Mouse (Mus musculus): ENCODE measurements around the gene Lpar2. TPM values are rescaled to one million over a fixed set of nuclear protein-coding genes. Genes with fewer than 3 reads are reported as not detected.

Gene Lpar2
- polyA plus RNA-seq, 1 experiment from 2014 or later: 1.8 TPM

GRCm38 (mm10) chr8:69808094-69808863 is 13.9 kb upstream of the Lpar2 start, which contains the start of gene Gmip:
TSS of gene Gmip (plus strand) at chr8:69808679.
- Histone ChIP-seq H3K36me3 (replicated peaks; ENCODE audit: control insufficient read depth, insufficient read depth, low read depth, low read length) (peaks cover 11% of the 10 kb centered on the region), H3K27ac (replicated peaks; ENCODE audit: low read depth, low read length) (no peak within 1 kb of the TSS)

GRCm38 (mm10) chr8:69808864-69809403 is 13.3 kb upstream of the Lpar2 start:
- Histone ChIP-seq H3K36me3 (replicated peaks; ENCODE audit: control insufficient read depth, insufficient read depth, low read depth, low read length) (peaks cover 7% of the 10 kb centered on the region), H3K9ac (replicated peaks; ENCODE audit: low read length) (peak overlapping the region; percentile 59), H3K9me3 (replicated peaks; ENCODE audit: control insufficient read depth, low read length) (no peaks in the 10 kb centered on the region), H3K4me1 (ENCODE audit: control insufficient read depth, insufficient read depth, low read length) (peaks cover 2% of the 10 kb centered on the region; the same call in 1 of the 2 replicates), H3K4me2 (ENCODE audit: low read depth, low read length) (peak overlapping the region; percentile 86), H3K27ac (replicated peaks; ENCODE audit: low read depth, low read length) (no peak overlapping the region), H3K27me3 (ENCODE audit: control insufficient read depth, insufficient read depth, low read length) (no peaks in the 10 kb centered on the region), H3K4me3 (ENCODE audit: low read depth, low read length) (peak overlapping the region; percentile 43)
- ATAC-seq (replicated peaks; ENCODE audit: insufficient number of reproducible peaks, low FRiP score, low TSS enrichment, low read depth) (peak; percentile 46), DNase-seq (ENCODE audit: low spot score) (peak; percentile 39)
- 2% methylated on average over 23 of the region's 23 CpGs for WGBS

More at GRCm38 (mm10) chr8:69808094-69808863, 13.9 kb upstream of the Lpar2 start, which contains the start of gene Gmip:
- peaks cover 2% of the 10 kb centered on the region; the same call in 1 of the 2 replicates for H3K4me1 ChIP-seq (ENCODE audit: control insufficient read depth, insufficient read depth, low read length)
- ATAC-seq (replicated peaks; ENCODE audit: insufficient number of reproducible peaks, low FRiP score, low TSS enrichment, low read depth): peak; percentile 67
- H3K27me3 ChIP-seq (ENCODE audit: control insufficient read depth, insufficient read depth, low read length): no peaks in the 10 kb centered on the region
- peak within 1 kb of the TSS; percentile 86 for H3K4me2 ChIP-seq (ENCODE audit: low read depth, low read length)
- H3K9me3 ChIP-seq (replicated peaks; ENCODE audit: control insufficient read depth, low read length): no peaks in the 10 kb centered on the region
- H3K4me3 ChIP-seq (ENCODE audit: low read depth, low read length): peak within 1 kb of the TSS; percentile 43
- 5% methylated on average over 26 of the region's 28 CpGs for WGBS
- H3K9ac ChIP-seq (replicated peaks; ENCODE audit: low read length): peak within 1 kb of the TSS; percentile 59
- peak; percentile 76 for DNase-seq (ENCODE audit: low spot score)

DNA sequence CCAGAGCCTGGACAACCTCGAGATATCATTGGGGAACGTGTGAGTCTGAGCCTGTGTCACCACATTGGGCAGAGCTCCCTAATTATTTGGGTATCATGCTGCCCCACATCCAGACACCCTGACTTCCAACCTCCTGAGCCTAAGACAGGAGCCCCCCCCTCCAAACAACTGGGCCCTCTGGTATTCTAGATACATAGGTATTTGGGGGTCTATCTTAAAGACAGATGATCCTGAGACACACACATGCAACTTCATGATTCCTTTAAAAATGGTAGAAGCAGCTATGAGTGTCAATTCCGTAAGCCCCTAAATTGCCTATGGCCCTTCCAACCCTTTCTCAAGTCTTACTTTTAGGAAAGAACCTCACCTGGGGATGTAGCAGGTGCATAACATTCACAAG is 12.4 kb upstream of the Lpar2 start:
- H3K36me3 ChIP-seq (replicated peaks; ENCODE audit: control insufficient read depth, insufficient read depth, low read depth, low read length): peaks cover 5% of the 10 kb centered on the region
- no peak overlapping the region for H3K4me3 ChIP-seq (ENCODE audit: low read depth, low read length)
- no peak for ATAC-seq (replicated peaks; ENCODE audit: insufficient number of reproducible peaks, low FRiP score, low TSS enrichment, low read depth)
- H3K4me2 ChIP-seq (ENCODE audit: low read depth, low read length): no peak overlapping the region
- H3K27me3 ChIP-seq (ENCODE audit: control insufficient read depth, insufficient read depth, low read length): no peaks in the 10 kb centered on the region
- H3K27ac ChIP-seq (replicated peaks; ENCODE audit: low read depth, low read length): no peak overlapping the region
- DNase-seq (ENCODE audit: low spot score): no peak
- WGBS: 62% methylated on average over 3 of the region's 3 CpGs
- H3K9ac ChIP-seq (replicated peaks; ENCODE audit: low read length): no peak overlapping the region
- peaks cover 2% of the 10 kb centered on the region; the same call in 1 of the 2 replicates for H3K4me1 ChIP-seq (ENCODE audit: control insufficient read depth, insufficient read depth, low read length)
- H3K9me3 ChIP-seq (replicated peaks; ENCODE audit: control insufficient read depth, low read length): no peaks in the 10 kb centered on the region

GRCm38 (mm10) chr8:69814881-69815280 is 7.3 kb upstream of the Lpar2 start:
- Histone ChIP-seq H3K4me3 (ENCODE audit: low read depth, low read length) (no peak overlapping the region), H3K4me2 (ENCODE audit: low read depth, low read length) (no peak overlapping the region), H3K4me1 (ENCODE audit: control insufficient read depth, insufficient read depth, low read length) (no peaks in the 10 kb centered on the region), H3K36me3 (replicated peaks; ENCODE audit: control insufficient read depth, insufficient read depth, low read depth, low read length) (no peaks in the 10 kb centered on the region), H3K9me3 (replicated peaks; ENCODE audit: control insufficient read depth, low read length) (no peaks in the 10 kb centered on the region), H3K27ac (replicated peaks; ENCODE audit: low read depth, low read length) (no peak overlapping the region), H3K27me3 (ENCODE audit: control insufficient read depth, insufficient read depth, low read length) (no peaks in the 10 kb centered on the region), H3K9ac (replicated peaks; ENCODE audit: low read length) (no peak overlapping the region)
- ATAC-seq (replicated peaks; ENCODE audit: insufficient number of reproducible peaks, low FRiP score, low TSS enrichment, low read depth) (no peak), DNase-seq (ENCODE audit: low spot score) (no peak)
- WGBS: 81% methylated on average over 2 of the region's 2 CpGs

- DNase-seq (ENCODE audit: low spot score) (no peak), ATAC-seq (replicated peaks; ENCODE audit: insufficient number of reproducible peaks, low FRiP score, low TSS enrichment, low read depth) (no peak)
- H3K4me2 ChIP-seq (ENCODE audit: low read depth, low read length): no peak overlapping the region
- H3K9ac ChIP-seq (replicated peaks; ENCODE audit: low read length): no peak overlapping the region
- H3K4me1 ChIP-seq (ENCODE audit: control insufficient read depth, insufficient read depth, low read length): no peaks in the 10 kb centered on the region
- H3K27me3 ChIP-seq (ENCODE audit: control insufficient read depth, insufficient read depth, low read length): no peaks in the 10 kb centered on the region
- no peaks in the 10 kb centered on the region for H3K9me3 ChIP-seq (replicated peaks; ENCODE audit: control insufficient read depth, low read length)
- no peak overlapping the region for H3K4me3 ChIP-seq (ENCODE audit: low read depth, low read length)
- no peak overlapping the region for H3K27ac ChIP-seq (replicated peaks; ENCODE audit: low read depth, low read length)
- WGBS: 86% methylated on average over 4 of the region's 4 CpGs
- no peaks in the 10 kb centered on the region for H3K36me3 ChIP-seq (replicated peaks; ENCODE audit: control insufficient read depth, insufficient read depth, low read depth, low read length)
These were observed 6.8 kb upstream of the Lpar2 start for GRCm38 (mm10) chr8:69815396-69815795.

- DNase-seq (ENCODE audit: low spot score) (no peak), ATAC-seq (replicated peaks; ENCODE audit: insufficient number of reproducible peaks, low FRiP score, low TSS enrichment, low read depth) (no peak)
- Histone ChIP-seq H3K4me1 (ENCODE audit: control insufficient read depth, insufficient read depth, low read length) (no peaks in the 10 kb centered on the region; the same call in 1 of the 2 replicates), H3K4me2 (ENCODE audit: low read depth, low read length) (no peak overlapping the region), H3K27me3 (ENCODE audit: control insufficient read depth, insufficient read depth, low read length) (no peaks in the 10 kb centered on the region), H3K4me3 (ENCODE audit: low read depth, low read length) (no peak overlapping the region), H3K27ac (replicated peaks; ENCODE audit: low read depth, low read length) (no peak overlapping the region), H3K36me3 (replicated peaks; ENCODE audit: control insufficient read depth, insufficient read depth, low read depth, low read length) (no peaks in the 10 kb centered on the region), H3K9ac (replicated peaks; ENCODE audit: low read length) (no peak overlapping the region), H3K9me3 (replicated peaks; ENCODE audit: control insufficient read depth, low read length) (no peaks in the 10 kb centered on the region)
- 73% methylated on average over 9 of the region's 9 CpGs for WGBS
These were observed 1.8 kb upstream of the Lpar2 start for GRCm38 (mm10) chr8:69820466-69820865.

- no peaks in the 10 kb centered on the region for H3K27me3 ChIP-seq (ENCODE audit: control insufficient read depth, insufficient read depth, low read length)
- 0% methylated on average over 16 of the region's 22 CpGs for WGBS
- H3K9ac ChIP-seq (replicated peaks; ENCODE audit: low read length): peak overlapping the region; percentile 79
- H3K4me3 ChIP-seq (ENCODE audit: low read depth, low read length): peak overlapping the region; percentile 66
- no peak overlapping the region for H3K27ac ChIP-seq (replicated peaks; ENCODE audit: low read depth, low read length)
- H3K9me3 ChIP-seq (replicated peaks; ENCODE audit: control insufficient read depth, low read length): no peaks in the 10 kb centered on the region
- DNase-seq (ENCODE audit: low spot score) (peak; percentile 73), ATAC-seq (replicated peaks; ENCODE audit: insufficient number of reproducible peaks, low FRiP score, low TSS enrichment, low read depth) (peak; percentile 60)
- H3K4me1 ChIP-seq (ENCODE audit: control insufficient read depth, insufficient read depth, low read length): no peaks in the 10 kb centered on the region; the same call in 1 of the 2 replicates
- peak overlapping the region; percentile 80 for H3K4me2 ChIP-seq (ENCODE audit: low read depth, low read length)
- no peaks in the 10 kb centered on the region for H3K36me3 ChIP-seq (replicated peaks; ENCODE audit: control insufficient read depth, insufficient read depth, low read depth, low read length)
These were observed 251 bp upstream of the Lpar2 start for GRCm38 (mm10) chr8:69821971-69822385.

DNA sequence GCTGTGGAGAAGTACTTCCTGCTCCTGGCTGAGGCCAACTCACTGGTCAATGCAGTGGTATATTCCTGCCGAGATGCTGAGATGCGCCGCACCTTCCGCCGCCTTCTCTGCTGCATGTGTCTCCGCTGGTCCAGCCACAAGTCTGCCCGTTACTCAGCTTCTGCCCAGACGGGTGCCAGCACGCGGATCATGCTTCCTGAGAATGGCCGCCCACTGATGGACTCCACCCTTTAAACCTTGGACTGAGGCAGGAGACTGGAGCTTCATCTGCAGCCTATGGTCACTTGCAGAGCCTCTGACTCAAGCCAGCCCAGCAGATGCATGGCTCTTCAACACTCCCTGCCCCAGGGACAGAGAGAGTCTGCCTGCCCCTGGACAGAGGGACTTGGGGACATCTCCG is 4.1 kb downstream of the Lpar2 start:
- Histone ChIP-seq H3K4me3 (ENCODE audit: low read depth, low read length) (no peak overlapping the region), H3K9ac (replicated peaks; ENCODE audit: low read length) (no peak overlapping the region), H3K4me2 (ENCODE audit: low read depth, low read length) (no peak overlapping the region), H3K4me1 (ENCODE audit: control insufficient read depth, insufficient read depth, low read length) (no peaks in the 10 kb centered on the region; the same call in 1 of the 2 replicates), H3K9me3 (replicated peaks; ENCODE audit: control insufficient read depth, low read length) (no peaks in the 10 kb centered on the region), H3K27me3 (ENCODE audit: control insufficient read depth, insufficient read depth, low read length) (no peaks in the 10 kb centered on the region), H3K27ac (replicated peaks; ENCODE audit: low read depth, low read length) (no peak overlapping the region), H3K36me3 (replicated peaks; ENCODE audit: control insufficient read depth, insufficient read depth, low read depth, low read length) (no peaks in the 10 kb centered on the region; the same call in 1 of the 2 replicates)
- DNase-seq (ENCODE audit: low spot score) (no peak), ATAC-seq (replicated peaks; ENCODE audit: insufficient number of reproducible peaks, low FRiP score, low TSS enrichment, low read depth) (no peak)
- WGBS: 93% methylated on average over 12 of the region's 12 CpGs
